Mouse (Mus musculus) kidney, adult 18-20 months (tissue): ENCODE measurements around the gene Olfr1497.
"Not testable (repeated sequence)": the region's sequence is repeated elsewhere in the genome, so short reads cannot be mapped to it uniquely, and the experiment has no call there.

ENCODE experiments used
- DNase-seq: peaks from one replicate; pipeline ENCODE4 v3.0.0; 2021

Olfr1497 gene

DNA sequence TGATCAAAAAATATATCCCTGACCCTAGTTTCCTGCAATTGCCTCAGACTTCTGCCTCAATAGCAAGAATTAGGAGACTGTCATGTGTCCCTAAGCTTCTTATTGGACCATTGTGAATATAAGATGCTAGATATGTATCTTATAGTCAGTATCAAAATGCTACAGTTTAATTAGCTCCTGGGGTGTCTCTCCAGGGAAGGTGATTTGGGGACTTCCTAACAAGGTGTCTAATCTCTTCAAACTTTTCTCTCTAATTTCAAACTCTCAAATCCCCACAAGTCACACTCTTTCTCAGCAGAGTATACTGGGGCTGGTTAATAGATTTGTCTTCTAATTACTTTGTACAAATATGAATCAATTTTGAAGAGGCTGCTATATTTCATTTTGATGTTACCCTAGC is at the start of gene Olfr1497:
Gene Olfr1497 (minus strand): TSS at position 101 of the 400 bp plus-strand sequence.
- DNase-seq: no peak

DNA sequence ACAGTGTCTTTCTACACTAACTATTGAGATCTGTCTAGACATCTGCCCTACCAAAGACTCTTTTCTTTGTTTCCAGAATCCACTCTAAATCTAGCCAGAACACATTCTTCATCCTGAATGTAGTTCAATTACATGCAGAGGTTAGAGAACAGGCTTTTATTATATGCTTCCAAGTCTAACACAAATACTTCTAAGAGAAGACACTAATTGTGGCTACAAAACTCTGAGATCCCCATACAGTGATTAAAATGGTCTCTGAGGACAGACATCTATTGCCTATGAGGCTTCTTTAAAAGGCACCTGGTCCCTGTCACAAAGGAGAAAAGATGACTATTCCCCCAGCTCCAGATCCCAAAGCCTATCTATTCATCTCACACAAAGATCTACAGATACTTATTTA is 32.4 kb upstream of the Olfr1497 start, which contains the start of gene Olfr1500:
Gene Olfr1500 (minus strand): TSS at position 101 of the 400 bp plus-strand sequence.
- no peak for DNase-seq

DNA sequence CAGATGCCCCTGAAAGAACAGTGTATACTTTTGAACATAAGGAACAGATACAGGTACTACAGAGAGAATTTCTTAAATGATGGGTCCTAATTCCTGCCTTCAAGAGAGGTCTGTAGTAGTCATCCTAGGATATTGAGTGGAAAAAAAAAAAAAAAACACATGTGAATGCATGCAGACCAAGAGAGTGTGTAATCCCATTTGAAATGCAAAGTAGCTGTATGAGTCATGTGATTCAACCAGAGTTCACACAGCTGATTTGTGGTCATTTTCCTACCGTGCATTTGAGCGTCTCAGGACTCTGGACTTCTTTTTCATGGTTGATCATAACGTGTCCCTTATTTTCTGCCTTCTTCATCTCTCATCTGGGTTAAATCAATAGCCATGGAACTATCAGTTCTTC is 30.4 kb upstream of the Olfr1497 start:
- DNase-seq: no peak

DNA sequence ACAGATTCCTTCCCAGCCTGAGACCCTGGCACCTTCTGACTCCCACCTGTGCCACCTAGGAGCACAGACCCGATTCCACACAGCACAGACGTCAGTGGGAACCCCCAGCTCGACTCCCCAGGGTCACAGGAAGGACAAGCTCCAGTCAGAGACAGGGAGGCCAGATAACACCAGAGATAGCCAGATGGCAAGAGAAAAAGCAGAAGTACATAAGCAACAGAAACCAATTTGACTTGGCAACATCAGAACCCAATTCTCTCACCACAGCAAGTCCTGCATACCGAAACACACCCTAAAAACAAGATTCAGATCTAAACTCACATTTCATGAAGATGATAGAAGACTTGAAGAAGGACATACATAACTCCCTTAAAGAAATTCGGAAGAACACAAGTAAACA is 22.8 kb upstream of the Olfr1497 start:
- no peak for DNase-seq

DNA sequence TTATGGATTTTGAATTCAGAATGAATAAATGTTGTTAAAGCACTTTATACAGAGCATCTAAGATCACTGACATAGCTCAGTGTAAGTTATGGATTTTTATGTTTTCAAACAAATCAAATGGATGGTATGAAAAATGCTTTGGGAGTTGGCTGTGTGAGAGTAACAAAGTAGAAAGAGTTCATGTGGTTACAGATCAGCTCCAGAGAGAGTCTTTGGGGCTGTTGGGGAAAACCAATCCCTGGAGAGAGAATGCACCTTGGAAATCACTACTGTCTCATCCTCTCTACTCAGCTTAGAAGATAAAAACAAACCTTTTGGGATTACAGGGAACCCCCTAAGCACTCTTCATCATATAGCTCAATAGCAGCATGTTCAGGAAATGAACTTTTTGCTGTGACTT is 21.3 kb upstream of the Olfr1497 start, which contains the start of gene Olfr1499:
Gene Olfr1499 (minus strand): TSS at position 101 of the 400 bp plus-strand sequence.
- no peak for DNase-seq

- DNase-seq: no peak
Observed at GRCm38 (mm10) chr19:13818827-13819226, 20.8 kb upstream of the Olfr1497 start.

- DNase-seq: no peak
Observed at GRCm38 (mm10) chr19:13812823-13813222, 14.8 kb upstream of the Olfr1497 start.

GRCm38 (mm10) chr19:13805486-13805885 is 7.5 kb upstream of the Olfr1497 start:
- DNase-seq: not testable (repeated sequence)

GRCm38 (mm10) chr19:13777578-13777977 is 20.4 kb downstream of the Olfr1497 start, which contains the start of gene Olfr1496:
Gene Olfr1496 (plus strand): TSS chr19:13777878.
- DNase-seq: no peak

DNA sequence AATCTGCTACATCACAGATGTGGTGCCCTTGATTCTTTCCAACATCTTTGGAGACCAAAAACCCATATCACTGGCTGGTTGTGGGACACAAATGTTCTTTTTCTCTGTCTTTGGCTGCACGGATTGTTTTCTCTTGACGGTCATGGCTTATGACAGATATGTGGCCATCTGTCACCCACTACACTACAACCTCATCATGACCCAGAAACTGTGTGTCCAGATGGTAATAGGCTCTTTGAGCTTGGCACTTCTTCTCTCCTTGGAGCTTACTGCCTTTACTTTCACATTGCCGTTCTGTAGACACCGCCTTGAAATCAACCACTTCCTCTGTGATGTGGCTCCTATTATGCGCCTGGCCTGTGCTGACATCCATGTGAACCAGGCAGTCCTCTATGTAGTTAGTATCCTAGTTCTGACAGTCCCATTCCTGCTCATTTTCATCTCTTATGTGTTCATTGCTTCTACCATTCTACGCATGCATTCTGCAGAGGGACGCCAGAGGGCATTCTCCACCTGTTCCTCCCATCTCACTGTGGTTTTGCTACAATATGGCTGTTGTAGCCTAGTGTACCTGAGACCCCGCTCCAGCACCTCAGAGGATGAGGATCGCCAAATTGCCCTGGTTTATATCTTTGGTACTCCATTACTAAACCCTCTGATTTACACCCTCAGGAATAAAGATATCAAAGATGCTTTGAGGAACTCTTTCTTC is 29.3 kb downstream of the Olfr1497 start:
- no peak for DNase-seq

- no peak for DNase-seq
Observed at GRCm38 (mm10) chr19:13764306-13764705, 33.7 kb downstream of the Olfr1497 start, which contains the start of gene Olfr1495. Gene Olfr1495 (plus strand): TSS chr19:13764606.

DNA sequence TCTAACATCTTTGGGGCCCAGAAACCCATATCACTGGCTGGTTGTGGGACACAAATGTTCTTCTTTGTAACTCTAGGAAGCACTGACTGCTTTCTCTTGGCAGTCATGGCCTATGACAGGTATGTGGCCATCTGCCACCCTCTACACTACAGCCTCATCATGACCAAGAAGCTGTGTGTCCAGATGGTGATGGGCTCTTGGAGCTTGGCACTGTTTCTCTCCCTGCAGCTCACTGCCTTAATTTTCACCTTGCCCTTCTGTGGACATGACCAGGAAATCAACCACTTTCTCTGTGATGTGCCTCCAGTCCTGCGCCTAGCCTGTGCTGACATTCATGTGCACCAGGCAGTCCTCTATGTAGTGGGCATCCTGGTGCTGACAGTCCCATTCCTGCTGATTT is 48.6 kb downstream of the Olfr1497 start:
- DNase-seq: no peak
